Mouse (Mus musculus) kidney, adult 2 months (tissue): ENCODE data around the gene Amelx. TPM values are rescaled to one million over a fixed set of nuclear protein-coding genes. Genes with fewer than 3 reads are reported as not detected.
A peak's percentile ranks its signal among the peaks of the same experiment; 100 is the strongest.

ENCODE experiments used
- DNase-seq: peaks from one replicate; pipeline ENCODE4 v3.0.0; 2021
- H3K27ac ChIP-seq: fragments of 200-500 bp; 2 replicates; pipeline ENCODE4 v1.5.1; 2012; ENCODE audit warnings: low read depth, low read length, control low read depth, inconsistent platforms; ENCODE audit not compliant: insufficient read depth
- H3K27me3 ChIP-seq: fragments of 200-500 bp; replicated peaks from 2 replicates; pipeline ENCODE4 v1.6.1; 2012; ENCODE audit warnings: mild to moderate bottlenecking, moderate library complexity, low read length, inconsistent platforms; ENCODE audit not compliant: control insufficient read depth, insufficient read depth
- H3K36me3 ChIP-seq: fragments of 200-500 bp; 2 replicates; pipeline ENCODE4 v1.6.1; 2012; ENCODE audit warnings: mild to moderate bottlenecking, moderate library complexity, low read length, inconsistent platforms; ENCODE audit not compliant: control insufficient read depth, insufficient read depth
- H3K4me1 ChIP-seq: fragments of 200-500 bp; 2 replicates; pipeline ENCODE4 v1.6.1; 2011; ENCODE audit warnings: low read length; ENCODE audit not compliant: control insufficient read depth, insufficient read depth
- H3K4me3 ChIP-seq: fragments of 200-500 bp; 2 replicates; pipeline ENCODE4 v1.5.1; 2011; ENCODE audit warnings: mild to moderate bottlenecking, low read depth, low read length, control low read depth; ENCODE audit not compliant: insufficient read depth
- CTCF ChIP-seq: fragments of 200-500 bp; conservative IDR thresholded peaks from 2 replicates; pipeline ENCODE4 v1.5.1; 2011; ENCODE audit warnings: low read depth, mild to moderate bottlenecking, control low read depth, low read length, moderate library complexity, mixed read lengths; ENCODE audit not compliant: insufficient read depth, insufficient read length
- POLR2A ChIP-seq: fragments of 200-500 bp; IDR thresholded peaks from one replicate; pipeline ENCODE4 v1.6.1; 2011; ENCODE audit warnings: low read depth, low read length, control low read depth
- WGBS: fragments of 180-500 bp; shearing (Covaris S2); methylation state at CpG from one replicate; pipeline ENCODE4 v1.1.7; 2018; 5-methylcytosine and 5-hydroxymethylcytosine counted together
- polyA plus RNA-seq: library from polyadenylated mRNA; depleted of rRNA; stranded (reverse); fragments of >200 nt; gene quantifications from 2 replicates; pipeline ENCODE4 v1.2.3, GENCODE M21; 2012; rRNA removed

The Amelx gene
- polyA plus RNA-seq: not detected in 2 replicates

GRCm38 (mm10) chrX:169187100-169187499, at the start of gene Amelx:
Gene Amelx (minus strand): TSS chrX:169187200.
- WGBS: 87% methylated on average over 5 of the region's 5 CpGs

GRCm38 (mm10) chrX:169222357-169223062, 35.5 kb upstream of the Amelx start:
- no peak overlapping the region for H3K4me3 ChIP-seq
- no peak for DNase-seq
- WGBS: 66% methylated on average over 3 of the region's 3 CpGs
- H3K36me3 ChIP-seq: no peaks in the 10 kb centered on the region
- no peaks in the 10 kb centered on the region for H3K4me1 ChIP-seq
- H3K27ac ChIP-seq: no peak overlapping the region
- TF ChIP-seq CTCF (no peak), POLR2A (no peak)
- H3K27me3 ChIP-seq: no peaks in the 10 kb centered on the region

More at GRCm38 (mm10) chrX:169187100-169187499, at the start of gene Amelx:
- no peaks in the 10 kb centered on the region for H3K4me1 ChIP-seq
- no peak within 1 kb of the TSS for H3K4me3 ChIP-seq
- DNase-seq: no peak
- H3K27me3 ChIP-seq: no peaks in the 10 kb centered on the region
- no peak within 1 kb of the TSS for H3K27ac ChIP-seq
- no peaks in the 10 kb centered on the region for H3K36me3 ChIP-seq
- TF ChIP-seq POLR2A: no peak

GRCm38 (mm10) chrX:169220064-169220463, 33.1 kb upstream of the Amelx start:
- 73% methylated on average over 8 of the region's 8 CpGs for WGBS
- Histone ChIP-seq H3K27ac (no peak overlapping the region), H3K4me1 (no peaks in the 10 kb centered on the region), H3K27me3 (no peaks in the 10 kb centered on the region), H3K4me3 (no peak overlapping the region), H3K36me3 (no peaks in the 10 kb centered on the region)
- TF ChIP-seq POLR2A (no peak), CTCF (no peak)
- DNase-seq: no peak

GRCm38 (mm10) chrX:169210019-169210418, 23.0 kb upstream of the Amelx start:
- WGBS: 63% methylated on average over 3 of the region's 3 CpGs
- Histone ChIP-seq H3K4me1 (no peaks in the 10 kb centered on the region; the same call in 1 of the 2 replicates), H3K27ac (no peak overlapping the region), H3K27me3 (no peaks in the 10 kb centered on the region), H3K36me3 (no peaks in the 10 kb centered on the region), H3K4me3 (no peak overlapping the region)
- DNase-seq: peak; percentile 1
- TF ChIP-seq CTCF (no peak), POLR2A (no peak)

- 77% methylated on average over 2 of the region's 2 CpGs for WGBS
- Histone ChIP-seq H3K27me3 (no peaks in the 10 kb centered on the region), H3K4me3 (no peak overlapping the region), H3K27ac (no peak overlapping the region), H3K4me1 (no peaks in the 10 kb centered on the region), H3K36me3 (no peaks in the 10 kb centered on the region)
- no peak for DNase-seq
- TF ChIP-seq POLR2A (no peak), CTCF (no peak)
These were observed 8.4 kb downstream of the Amelx start for GRCm38 (mm10) chrX:169178634-169179033.

GRCm38 (mm10) chrX:169173796-169174195, 13.2 kb downstream of the Amelx start:
- H3K4me1 ChIP-seq: no peaks in the 10 kb centered on the region
- DNase-seq: peak; percentile 18
- no peak overlapping the region for H3K27ac ChIP-seq
- WGBS: no CpG with 5 or more reads among the region's 1 CpGs
- no peak for TF ChIP-seq POLR2A
- TF ChIP-seq CTCF: no peak
- no peaks in the 10 kb centered on the region for H3K36me3 ChIP-seq
- H3K27me3 ChIP-seq: no peaks in the 10 kb centered on the region
- no peak overlapping the region for H3K4me3 ChIP-seq

- no peak for DNase-seq
- Histone ChIP-seq H3K4me3 (no peak overlapping the region), H3K27ac (no peak overlapping the region), H3K27me3 (no peaks in the 10 kb centered on the region), H3K4me1 (no peaks in the 10 kb centered on the region), H3K36me3 (no peaks in the 10 kb centered on the region)
- WGBS: 91% methylated on average over 2 of the region's 2 CpGs
- no peak for TF ChIP-seq CTCF
- TF ChIP-seq POLR2A: no peak
These were observed 16.0 kb downstream of the Amelx start for GRCm38 (mm10) chrX:169170981-169171380.
